Mouse (Mus musculus) erythroblast, embryonic 14.5 days (primary cell): ENCODE measurements at regions not wholly inside any gene's neighbourhood (a gene's known extent, or its start where the extent isn't known, plus 50 kb on each side); places are given as distances from the start of the nearest gene placed in this dataset.

Experiments
- GATA1 ChIP-seq: IDR thresholded peaks from 2 replicates; pipeline ENCODE4 v1.6.1; 2012; ENCODE audit warnings: low read length, inconsistent platforms, mixed read lengths
- TAL1 ChIP-seq: IDR thresholded peaks from 3 replicates; pipeline ENCODE4 v1.6.1; 2012; ENCODE audit warnings: low read length, inconsistent platforms, mixed read lengths

- TF ChIP-seq GATA1: no peak
- TF ChIP-seq TAL1: no peak
These were observed 214.9 kb downstream of the Bcor start for GRCm38 (mm10) chrX:11945280-11945679.
